Mouse (Mus musculus) bone marrow macrophage, adult 2 months (primary cell): ENCODE data around the gene Mrps21.
"Not testable (repeated sequence)": the region's sequence is repeated elsewhere in the genome, so short reads cannot be mapped to it uniquely, and the experiment has no call there.

Experiments used
- CTCF ChIP-seq: IDR thresholded peaks from 2 replicates; pipeline ENCODE4 v1.5.1; 2012; ENCODE audit warnings: low read depth, mild to moderate bottlenecking, low read length, moderate library complexity
- POLR2A ChIP-seq: IDR thresholded peaks from 2 replicates; pipeline ENCODE4 v1.6.1; 2012; ENCODE audit warnings: mild to moderate bottlenecking, low read depth, low read length, borderline replicate concordance

DNA sequence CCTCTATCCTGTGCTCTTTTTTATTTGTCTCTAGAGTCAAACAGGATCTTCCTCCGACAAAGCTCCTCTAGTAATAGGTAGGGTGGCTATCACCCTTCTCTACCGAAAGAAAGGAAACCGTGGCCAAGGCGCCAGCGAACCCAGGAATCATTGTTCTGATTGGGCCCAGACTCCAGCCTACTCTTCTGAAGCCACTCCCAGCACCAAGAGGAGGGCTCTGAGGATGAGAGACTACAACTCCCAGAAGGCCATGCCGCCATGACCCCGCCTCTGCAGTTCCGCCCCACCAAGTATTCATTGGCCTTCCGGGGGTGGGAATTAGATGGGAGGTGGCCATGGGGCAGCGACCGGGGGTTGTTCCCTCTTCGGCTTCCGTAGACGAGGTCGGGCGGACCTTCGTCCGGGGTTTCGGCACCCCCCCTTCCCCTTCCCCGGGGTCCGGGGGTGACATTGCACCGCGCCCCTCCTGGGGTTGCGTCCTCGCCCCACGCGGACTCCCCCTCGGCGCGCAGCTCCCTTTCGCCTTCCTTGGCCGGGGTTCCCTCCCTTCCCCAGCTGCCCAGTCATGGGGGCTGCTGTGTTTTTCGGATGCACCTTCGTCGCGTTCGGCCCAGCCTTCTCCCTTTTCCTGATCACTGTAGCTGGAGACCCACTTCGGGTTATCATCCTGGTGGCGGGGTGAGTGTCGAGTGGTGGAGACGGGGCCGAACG lies 22.4 kb upstream of the Mrps21 start, which contains the start of gene Aph1a:
- TF ChIP-seq CTCF, POLR2A: not testable (repeated sequence)
